Mouse (Mus musculus) hematopoietic stem cell, adult 5-6 weeks (primary cell): ENCODE data around the gene Ubac2. TPM values are rescaled to one million over a fixed set of nuclear protein-coding genes. Genes with fewer than 3 reads are reported as not detected.

Experiments used
- ATAC-seq, 2 experiments: fragments of 125-278 bp in 1 of 2; replicated peaks in 1 of 2; 2 replicates each; pipeline ENCODE4 v1.8.0; 2016 to 2017; ENCODE audit warnings: inconsistent platforms in 2 of 2, mild to moderate bottlenecking in 2 of 2, moderate number of reproducible peaks in 2 of 2, low read depth in 1 of 2, moderate TSS enrichment in 1 of 2; ENCODE audit not compliant: low FRiP score in 2 of 2, poor library complexity in 2 of 2, severe bottlenecking in 2 of 2, insufficient read depth in 1 of 2, low TSS enrichment in 1 of 2
- total RNA-seq: library from RNA; stranded (forward); fragments of 172-1452, 232-1000 nt; gene quantifications from 2 replicates; pipeline ENCODE4 v1.2.3, GENCODE M21; 2017

Gene Ubac2
- total RNA-seq, 1 experiment from 2014 or later = 23.1 TPM

DNA sequence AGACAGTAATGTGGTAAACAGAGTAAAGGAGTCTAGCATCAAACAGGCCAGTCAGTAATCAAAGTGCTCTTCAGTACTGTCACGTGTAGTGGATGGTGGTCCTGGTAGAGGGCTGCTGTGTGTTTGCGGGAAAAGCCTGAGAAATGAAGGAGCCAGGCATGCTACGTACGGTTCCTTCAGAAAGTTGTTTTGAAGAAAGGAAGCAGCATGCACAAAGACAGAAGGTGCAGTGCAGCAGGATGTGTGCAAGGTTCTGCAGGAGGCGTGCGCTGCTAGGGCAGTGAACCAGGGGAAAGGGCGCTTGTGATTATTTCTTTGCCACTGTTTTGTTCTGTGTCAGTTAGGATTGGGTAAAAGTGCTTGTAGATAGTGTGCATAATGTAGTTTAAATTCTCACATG lies 2.8 kb downstream of the Ubac2 start:
- ATAC-seq = no peak

GRCm38 (mm10) chr14:121884150-121884797 lies 5.9 kb downstream of the Ubac2 start:
- ATAC-seq = no peak

DNA sequence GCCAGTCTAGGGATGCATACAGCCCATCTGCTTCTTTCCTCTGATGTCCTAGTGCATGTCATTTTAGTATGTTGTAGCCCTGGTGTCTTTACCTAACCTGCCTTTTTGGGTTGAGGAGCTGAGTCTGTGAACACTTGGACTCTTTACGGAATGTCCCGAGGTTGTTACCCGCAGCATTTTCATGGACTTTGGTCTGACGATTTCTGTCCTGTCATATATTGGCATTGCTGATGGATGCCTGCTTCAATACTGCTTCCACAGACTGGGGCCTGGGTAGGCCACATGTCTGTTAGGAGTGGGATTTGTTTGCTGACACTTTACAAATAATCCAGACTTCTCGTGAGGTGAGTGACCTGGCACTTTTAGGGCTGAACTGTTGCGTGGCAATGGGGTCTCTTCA lies 15.3 kb downstream of the Ubac2 start:
- no peak for ATAC-seq

DNA sequence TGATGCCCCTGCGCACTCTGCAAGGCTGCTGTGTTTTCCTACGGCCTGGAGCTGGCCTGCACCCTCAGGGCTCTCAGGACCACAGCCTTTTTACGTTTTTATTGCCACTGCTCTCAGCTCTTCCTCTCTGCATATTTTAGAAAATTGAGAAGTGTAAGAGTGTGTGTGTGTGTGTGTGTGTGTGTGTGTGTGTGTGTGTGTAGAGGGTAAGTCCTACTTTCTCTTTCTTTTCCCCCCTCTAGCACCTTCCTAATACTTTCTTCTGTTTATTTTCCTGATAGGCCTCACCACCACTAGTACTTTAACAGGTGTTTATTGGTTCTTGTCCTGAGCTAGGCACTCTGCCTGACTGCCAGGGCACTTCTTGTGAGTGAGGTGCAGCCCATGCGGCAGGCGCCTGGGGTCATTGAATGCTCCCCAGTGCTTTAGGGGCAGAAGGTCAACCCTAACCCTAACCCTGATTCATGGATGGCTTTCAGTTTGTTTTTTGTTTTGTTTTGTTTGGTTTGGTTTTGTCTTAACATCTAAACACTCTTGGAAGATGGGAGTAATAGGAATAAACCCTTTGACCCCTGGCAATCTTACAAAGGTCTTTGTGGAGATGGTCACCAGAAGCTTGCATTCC lies 16.2 kb downstream of the Ubac2 start:
- peak in 1 of 2 experiments; percentile 12; a peak in 2 of 4 replicates for ATAC-seq

- ATAC-seq = no peak
These were observed 16.9 kb downstream of the Ubac2 start for GRCm38 (mm10) chr14:121895316-121895715.

- no peak for ATAC-seq
These were observed 18.0 kb downstream of the Ubac2 start for GRCm38 (mm10) chr14:121896126-121897090.

- no peak for ATAC-seq
These were observed 19.4 kb downstream of the Ubac2 start for GRCm38 (mm10) chr14:121897773-121898172.

DNA sequence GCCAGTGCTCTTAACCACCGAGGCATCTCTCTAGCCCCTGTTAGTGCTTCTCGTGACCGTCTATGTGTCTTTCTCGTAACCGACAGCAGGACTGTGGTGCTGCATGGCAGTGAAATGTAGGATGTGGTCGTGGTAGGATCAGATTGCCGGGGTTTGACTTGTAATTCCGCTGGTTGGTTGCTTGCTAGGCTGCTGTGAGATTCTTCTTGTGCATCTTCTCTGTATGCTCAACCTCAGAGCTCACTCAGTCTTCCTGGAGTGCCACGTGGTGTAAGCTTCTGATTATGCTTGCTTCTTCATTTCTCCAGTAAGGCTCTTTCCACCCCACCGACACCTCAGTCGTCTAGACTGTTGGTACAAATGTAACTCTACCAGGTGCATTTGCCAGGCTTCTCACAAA lies 20.1 kb downstream of the Ubac2 start:
- ATAC-seq = peak; percentile 25 to 38; a peak in 3 of 4 replicates

- no peak for ATAC-seq
These were observed 20.7 kb downstream of the Ubac2 start for GRCm38 (mm10) chr14:121899071-121899470.

DNA sequence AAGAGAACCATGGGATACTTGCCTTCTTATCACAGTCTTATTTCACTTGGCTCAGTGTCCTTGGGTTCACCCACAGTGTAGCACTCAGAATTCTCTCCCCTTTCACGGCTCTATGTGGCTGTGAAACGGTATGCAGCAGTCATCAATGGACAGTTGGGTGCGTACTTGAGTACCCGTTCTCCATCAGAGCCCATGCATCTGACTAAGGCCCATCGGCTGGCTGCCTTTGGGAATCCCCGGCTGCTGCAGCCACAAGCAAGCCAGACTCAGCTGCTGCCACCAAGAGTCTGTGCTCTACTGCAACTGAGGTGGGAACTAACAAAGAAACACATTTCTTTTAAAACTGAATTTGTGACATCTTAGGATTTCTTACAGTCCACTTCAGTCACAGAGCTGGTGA lies 23.1 kb downstream of the Ubac2 start:
- ATAC-seq = no peak

GRCm38 (mm10) chr14:121903381-121903876 lies 25.0 kb downstream of the Ubac2 start:
- peak; percentile 47 to 74; a peak in 3 of 4 replicates for ATAC-seq

GRCm38 (mm10) chr14:121904754-121905153 lies 26.3 kb downstream of the Ubac2 start:
- ATAC-seq = no peak; a peak in 1 of 4 replicates

GRCm38 (mm10) chr14:121906341-121906991 lies 28.0 kb downstream of the Ubac2 start:
- ATAC-seq = peak; percentile 65 to 73; a peak in 3 of 4 replicates

- ATAC-seq = no peak; a peak in 1 of 4 replicates
These were observed 28.7 kb downstream of the Ubac2 start for GRCm38 (mm10) chr14:121906992-121907681.

DNA sequence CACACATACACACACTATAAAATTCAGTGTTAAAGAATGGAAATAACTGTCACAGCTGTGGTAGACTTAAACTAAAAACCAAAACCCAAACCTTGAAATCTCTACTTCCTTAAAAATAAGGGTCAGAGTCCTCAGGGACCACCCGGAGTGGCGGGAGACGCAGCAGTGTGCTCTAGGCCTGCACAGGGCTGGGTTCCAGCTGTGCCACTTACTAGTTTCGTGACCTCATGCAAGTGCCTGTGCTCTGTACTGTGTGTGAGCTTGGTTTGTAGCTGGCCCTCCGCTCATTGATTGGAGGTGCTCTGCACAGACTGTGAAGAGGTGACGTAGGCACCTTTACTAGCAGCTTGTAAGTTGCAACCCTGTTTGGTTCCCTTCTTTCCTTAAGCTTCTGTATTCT lies 31.4 kb downstream of the Ubac2 start:
- no peak for ATAC-seq

GRCm38 (mm10) chr14:121912501-121912900 lies 34.1 kb downstream of the Ubac2 start:
- no peak for ATAC-seq

DNA sequence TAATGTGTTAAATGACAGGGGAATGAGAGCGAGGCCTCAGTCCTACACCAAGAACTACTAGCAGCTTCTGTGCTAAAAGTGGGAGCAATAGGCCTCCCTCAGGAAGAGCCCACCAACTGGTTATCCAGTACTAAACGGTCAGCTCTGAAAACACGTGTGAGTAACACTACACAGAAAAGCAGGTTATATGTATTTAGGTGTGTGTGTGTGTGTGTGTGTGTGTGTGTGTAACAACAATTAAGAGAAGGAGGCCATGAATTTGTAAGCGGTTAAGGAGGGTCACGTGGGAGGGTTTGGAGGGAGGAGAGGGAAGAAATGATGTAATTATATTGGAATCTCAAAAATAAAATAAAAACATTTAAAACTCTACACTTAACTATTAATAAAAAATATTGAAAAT lies 36.7 kb downstream of the Ubac2 start:
- no peak for ATAC-seq
